Mouse (Mus musculus) ovary, postnatal 36 days (tissue): ENCODE measurements at regions not wholly inside any gene's neighbourhood (a gene's known extent, or its start where the extent isn't known, plus 50 kb on each side); places are given as distances from the start of the nearest gene placed in this dataset.

Experiments used
- DNase-seq: peaks from one replicate; pipeline ENCODE4 v3.0.0; 2022; ENCODE audit warnings: low spot score, mixed read lengths

- DNase-seq = no peak
Measured at GRCm38 (mm10) chr15:62189565-62190181, 1266.9 kb upstream of the A1bg start.

GRCm38 (mm10) chr15:62186548-62186947, 1263.7 kb upstream of the A1bg start:
- DNase-seq = no peak

DNA sequence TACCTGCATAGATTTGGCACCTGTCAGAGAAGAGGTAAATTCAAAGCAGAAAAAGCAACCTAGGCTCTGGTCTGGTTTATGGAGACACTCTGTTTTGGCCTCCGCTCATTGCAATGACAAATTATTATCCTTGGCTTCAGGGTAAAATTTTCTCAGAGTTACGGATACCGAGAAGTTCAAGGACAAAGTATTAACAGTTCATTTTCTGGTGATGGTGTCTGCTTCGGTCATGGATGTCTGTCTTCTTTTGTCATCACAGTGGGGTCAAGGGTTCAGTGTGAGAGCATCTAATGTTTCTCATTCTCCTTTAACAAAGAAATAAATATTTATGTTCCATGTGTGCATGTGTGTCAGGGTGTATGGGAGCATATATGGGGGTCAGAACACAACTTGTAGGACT, 1261.0 kb upstream of the A1bg start:
- no peak for DNase-seq

GRCm38 (mm10) chr15:62181454-62181910, 1258.7 kb upstream of the A1bg start:
- no peak for DNase-seq

- no peak for DNase-seq
Measured at GRCm38 (mm10) chr15:62180718-62181117, 1257.9 kb upstream of the A1bg start.

DNA sequence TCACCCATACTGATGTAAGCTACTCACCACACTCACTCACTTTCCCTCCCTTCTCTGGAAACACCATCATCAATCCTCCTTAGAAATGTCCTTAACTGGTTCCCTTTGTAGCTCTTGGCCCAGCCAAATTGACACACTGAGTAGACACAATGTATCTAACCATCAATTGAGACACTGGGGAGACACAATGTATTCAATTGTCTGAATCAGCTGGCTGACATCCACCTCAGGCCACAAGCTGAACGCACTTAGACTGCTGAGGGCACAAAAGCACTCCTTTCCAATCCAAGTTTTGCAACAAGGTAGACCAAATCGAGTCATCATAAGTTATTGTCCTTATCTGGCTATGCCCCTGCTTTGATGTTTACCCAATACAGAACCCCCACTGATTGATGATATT, 1257.0 kb upstream of the A1bg start:
- no peak for DNase-seq

GRCm38 (mm10) chr15:62178568-62178967, 1255.8 kb upstream of the A1bg start:
- DNase-seq = no peak

- DNase-seq = no peak
Measured at GRCm38 (mm10) chr15:62177768-62178410, 1255.1 kb upstream of the A1bg start.

DNA sequence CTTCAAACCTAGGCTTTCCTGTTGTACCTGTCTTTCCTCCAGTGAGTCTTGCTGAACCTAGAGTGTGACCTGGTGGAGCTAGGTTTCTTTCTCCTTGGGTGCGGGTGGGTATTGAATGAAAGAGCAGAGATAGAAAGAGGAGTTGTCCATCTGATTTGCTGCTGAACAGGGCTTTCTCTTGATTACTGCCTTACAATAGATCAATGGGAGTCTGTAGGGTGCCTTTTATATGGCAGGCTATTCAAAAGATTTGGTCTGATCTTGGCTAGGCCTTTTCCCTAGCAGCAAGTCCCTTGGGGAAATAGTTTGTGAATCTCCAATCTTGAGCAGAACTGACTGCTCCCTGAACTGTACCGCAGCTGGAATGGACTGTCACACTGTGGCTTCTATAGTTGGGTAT, 1253.3 kb upstream of the A1bg start:
- no peak for DNase-seq

- DNase-seq = no peak
Measured at GRCm38 (mm10) chr15:62173633-62174543, 1251.1 kb upstream of the A1bg start.

- no peak for DNase-seq
Measured at GRCm38 (mm10) chr15:62171632-62172031, 1248.8 kb upstream of the A1bg start.

DNA sequence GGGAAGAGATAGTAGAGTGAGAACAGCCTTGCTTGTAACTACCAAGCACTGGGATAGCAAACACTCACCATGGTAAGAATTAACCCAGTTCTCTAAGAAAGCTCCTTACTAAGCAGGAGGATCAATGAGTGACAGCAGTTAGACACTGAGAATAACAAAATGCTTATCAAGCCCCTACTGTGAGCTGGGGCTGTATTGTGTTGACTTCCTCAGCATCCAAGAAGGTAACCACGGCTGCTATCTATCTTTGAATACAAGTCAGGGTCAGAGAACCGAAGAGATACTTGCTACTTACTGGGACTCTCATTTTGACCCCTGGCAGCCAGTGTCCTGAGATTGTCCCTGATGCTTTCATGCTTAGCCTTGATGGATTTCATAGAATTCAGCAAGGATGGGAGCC, 1248.4 kb upstream of the A1bg start:
- no peak for DNase-seq

- DNase-seq = no peak
Measured at GRCm38 (mm10) chr15:62170337-62170736, 1247.5 kb upstream of the A1bg start.

DNA sequence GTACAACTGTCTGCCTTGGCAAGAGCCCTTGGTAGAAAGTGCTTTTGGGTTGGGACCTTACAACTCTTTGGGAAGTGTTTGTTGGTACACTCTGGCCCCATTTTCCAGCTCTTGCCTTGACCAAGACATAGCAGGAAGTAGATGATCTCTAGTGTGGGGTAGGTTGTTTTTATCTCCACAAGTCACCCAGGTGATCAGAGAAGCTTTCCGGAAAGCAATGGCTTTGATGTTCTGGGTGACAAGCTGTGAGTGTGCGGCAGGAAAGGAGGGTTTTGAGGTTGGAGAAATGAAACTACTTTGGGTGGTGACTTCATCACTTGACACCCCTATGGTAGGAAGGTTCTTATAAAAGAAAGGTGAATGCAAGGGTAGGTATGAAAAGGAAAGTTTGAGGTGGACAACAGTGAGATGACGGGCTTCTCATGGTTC, 1246.8 kb upstream of the A1bg start:
- DNase-seq = no peak

DNA sequence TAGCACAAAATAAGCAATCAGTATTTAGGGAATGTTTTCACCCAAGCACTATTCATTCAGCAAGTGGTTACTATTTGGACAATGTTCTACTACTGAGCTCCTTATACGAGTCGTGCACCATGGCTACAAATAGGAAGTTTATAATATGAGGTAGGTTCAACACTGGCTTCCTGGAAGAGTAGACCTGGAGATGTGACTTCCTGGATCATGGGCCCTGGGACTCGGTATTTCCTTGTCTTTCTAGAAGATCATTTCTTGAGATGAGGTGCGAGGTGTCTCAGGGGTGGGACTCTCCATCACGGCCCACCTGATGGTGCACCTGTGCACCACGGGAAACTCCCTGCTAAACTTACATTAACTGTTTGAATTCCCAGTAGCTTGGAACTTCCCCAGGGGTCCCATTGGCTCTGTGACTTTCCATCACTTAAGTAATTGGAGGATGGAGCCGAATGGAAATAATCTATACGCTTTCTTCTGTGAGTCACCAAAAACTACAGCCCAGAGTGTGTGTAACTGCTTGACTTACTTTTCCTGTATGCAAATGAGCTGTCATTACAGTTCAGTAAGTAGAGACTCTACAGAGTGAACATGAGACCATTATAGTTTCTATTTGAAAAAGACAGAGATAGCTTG, 1246.3 kb upstream of the A1bg start:
- DNase-seq = no peak

DNA sequence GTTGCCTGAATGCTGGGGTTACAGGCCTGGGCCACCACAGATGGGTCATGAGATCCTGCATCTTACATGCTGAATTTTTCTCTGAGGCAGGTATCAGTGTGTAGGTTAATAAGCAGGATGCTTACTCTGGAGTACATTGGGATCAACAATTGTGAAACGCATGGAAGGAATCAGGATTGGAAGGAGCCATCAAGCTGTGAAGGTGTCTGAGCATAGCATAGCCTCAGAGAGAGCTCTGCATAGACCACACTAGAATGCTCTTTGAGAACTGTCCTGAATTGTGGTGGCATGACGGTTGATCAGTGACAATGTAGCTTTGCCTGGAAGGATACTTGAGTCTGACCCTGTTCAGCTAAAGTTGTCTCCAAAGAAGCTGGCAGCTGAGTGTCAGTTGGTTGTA, 1245.7 kb upstream of the A1bg start:
- DNase-seq = no peak

DNA sequence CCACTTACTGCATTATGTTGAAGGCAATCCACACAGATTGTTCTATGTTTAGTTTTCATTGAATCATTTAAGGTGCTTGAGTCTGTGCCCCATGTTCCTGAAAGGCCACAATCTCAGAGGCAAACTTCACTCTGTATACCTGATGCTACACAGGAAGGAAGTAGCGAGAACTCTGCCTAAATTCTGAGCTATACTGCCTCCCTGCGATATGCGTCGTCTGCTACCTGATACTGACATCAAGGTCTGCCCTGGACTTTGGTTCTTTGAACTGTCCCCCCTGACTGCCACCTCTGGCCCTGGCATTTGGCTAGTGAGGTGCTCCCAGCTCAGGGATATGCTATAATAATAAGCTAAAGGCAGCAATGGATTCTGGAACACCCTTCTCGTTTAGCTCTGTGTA, 1244.0 kb upstream of the A1bg start:
- DNase-seq = no peak

DNA sequence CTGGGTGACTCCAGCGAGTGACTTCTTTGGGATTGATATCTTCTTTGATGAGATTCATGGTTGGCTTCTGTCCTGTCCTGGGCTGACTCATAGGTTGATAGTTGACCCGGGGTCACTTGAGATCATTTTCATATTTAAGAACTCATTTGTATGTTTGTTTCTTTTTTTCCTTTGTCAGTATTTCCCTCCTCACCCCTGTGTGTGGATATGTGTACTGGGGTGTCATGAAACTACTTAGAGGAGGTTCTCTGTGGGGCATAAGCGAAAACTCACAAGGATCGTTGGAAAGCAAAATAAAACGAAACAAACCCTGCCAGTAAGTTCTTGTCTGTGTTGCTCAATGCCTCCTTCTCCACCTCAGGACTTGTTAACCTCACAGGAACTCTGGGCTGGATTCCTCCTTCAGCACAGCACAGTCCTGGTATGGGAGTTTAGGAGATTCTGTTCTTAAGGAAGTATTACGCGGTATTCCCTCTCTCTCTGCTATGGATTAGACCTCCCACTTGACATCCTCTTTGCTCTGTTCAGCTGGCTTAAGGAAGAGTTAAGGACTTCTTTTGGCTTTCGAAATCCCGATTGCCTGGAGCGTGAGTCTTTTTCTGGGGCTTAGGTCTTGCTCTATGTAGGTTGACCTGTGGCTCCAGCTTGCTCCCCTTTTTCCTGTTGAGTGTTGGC, 1243.2 kb upstream of the A1bg start:
- no peak for DNase-seq

DNA sequence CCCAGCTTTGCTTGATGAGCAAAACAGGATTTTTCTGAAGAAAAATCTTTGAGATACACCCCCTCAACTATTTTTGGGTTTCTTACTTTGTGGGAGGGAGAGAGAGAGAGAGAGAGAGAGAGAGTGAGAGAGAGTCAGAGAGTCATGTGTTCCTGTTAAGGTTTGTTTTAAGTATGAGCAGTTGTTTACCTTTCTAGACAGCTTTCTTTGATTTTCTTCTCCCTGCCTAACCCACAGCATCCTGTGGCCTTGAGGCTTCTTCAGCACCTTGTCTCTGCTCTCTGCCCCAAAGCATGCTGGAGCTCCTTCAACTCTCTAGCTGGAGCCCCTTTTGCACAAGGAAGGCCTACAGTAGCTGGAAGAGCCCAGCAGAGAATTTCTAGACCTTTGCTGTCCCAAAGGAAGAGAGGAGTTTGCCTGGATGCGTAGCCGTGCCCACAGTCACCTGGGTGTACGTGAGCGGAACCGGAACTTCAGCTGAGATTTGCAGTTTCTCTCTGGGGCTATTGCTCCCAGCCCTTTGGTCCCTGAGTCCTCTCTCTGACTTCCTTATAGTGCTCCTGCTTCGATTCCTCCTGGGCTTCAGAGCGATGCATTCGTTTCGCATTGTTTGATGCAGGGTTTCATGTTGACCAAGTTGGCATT, 1242.1 kb upstream of the A1bg start:
- DNase-seq = no peak

- DNase-seq = no peak
Measured at GRCm38 (mm10) chr15:62163203-62163602, 1240.4 kb upstream of the A1bg start.

GRCm38 (mm10) chr15:62162648-62163194, 1239.9 kb upstream of the A1bg start:
- no peak for DNase-seq
